Mouse (Mus musculus) thymus, adult 2 months (tissue): ENCODE data around the gene Kcnh1.

Experiments
- CTCF ChIP-seq: fragments of 200-500 bp; IDR thresholded peaks from 2 replicates; pipeline ENCODE4 v1.5.1; 2012; ENCODE audit warnings: mild to moderate bottlenecking, control low read depth, low read length, moderate library complexity, borderline replicate concordance; ENCODE audit not compliant: control insufficient read depth, poor library complexity, insufficient read depth; ENCODE audit errors: extremely low read depth
- POLR2A ChIP-seq: fragments of 200-500 bp; IDR thresholded peaks from 2 replicates; pipeline ENCODE4 v1.6.1; 2012; ENCODE audit warnings: mild to moderate bottlenecking, low read length, control low read depth, moderate library complexity; ENCODE audit not compliant: control insufficient read depth, poor library complexity, insufficient read depth; ENCODE audit errors: extremely low read depth

GRCm38 (mm10) chr1:192207956-192208355, 17.4 kb downstream of the Kcnh1 start:
- TF ChIP-seq POLR2A = no peak
- no peak for TF ChIP-seq CTCF
